Comparison of ENCODE assay signal across 9 mouse cellular contexts in the genomic region with DNA sequence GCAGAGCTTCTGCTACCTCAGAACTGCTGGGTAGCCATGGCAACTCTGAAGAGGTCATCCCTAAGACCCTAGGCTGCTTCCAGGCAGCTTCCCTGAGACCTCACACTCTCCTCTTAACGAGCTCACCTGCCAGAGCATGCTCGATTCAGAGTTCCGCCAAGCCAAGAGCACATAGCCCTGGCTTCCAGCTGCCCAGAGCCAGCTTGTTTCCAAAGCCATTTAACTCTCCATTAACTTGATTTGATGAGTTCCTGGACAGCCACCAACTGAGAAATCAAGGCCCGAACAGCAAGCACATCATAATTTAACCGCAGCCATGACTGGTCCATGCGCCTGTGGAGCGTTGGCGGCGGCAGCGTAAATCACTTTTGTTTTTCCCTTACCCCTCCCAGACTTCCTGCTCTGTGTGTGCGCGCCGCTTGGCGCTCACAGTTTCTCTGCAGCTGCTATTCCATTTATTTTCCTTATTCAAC. TPM values are rescaled to one million over a fixed set of nuclear protein-coding genes. Genes with fewer than 3 reads are reported as not detected.
DNase-seq lines count a peak whose midpoint lies in the region; ATAC-seq lines count a peak whose summit lies in the region.
"Had no signal": no experiment of that assay in that cellular context is flagged by ENCODE, and none has a peak within 500 bp of the region (broad histone marks: within the 10 kb centered on the region; RNA-seq: fewer than 3 reads in every experiment).

No protein-coding gene starts in this region.

- intact Hi-C loops in left cerebral cortex, postnatal 10 days (cut with DNase I) = no loop called here
- intact Hi-C loops in left cerebral cortex, postnatal 4 days (cut with DNase I) = no loop called here

- H3K9me3 ChIP-seq in intestine, embryonic 14.5 days (ENCODE audit: control insufficient read depth, low read length) = no peaks in the 10 kb centered on the region
- no peaks in the 10 kb centered on the region for H3K9me3 ChIP-seq in midbrain, embryonic 16.5 days (replicated peaks; ENCODE audit: control insufficient read depth, low read length, poor library complexity, severe bottlenecking)

- peak overlapping the region; percentile 43 for H3K4me2 ChIP-seq in intestine, embryonic 14.5 days (ENCODE audit: low read length)
- H3K4me2 ChIP-seq in midbrain, embryonic 16.5 days (ENCODE audit: low read length) = peak overlapping the region; percentile 38

- H3K4me1 ChIP-seq in intestine, embryonic 14.5 days (replicated peaks; ENCODE audit: control insufficient read depth, insufficient read depth, low read length) = peaks cover 31% of the 10 kb centered on the region
- peaks cover 44% of the 10 kb centered on the region for H3K4me1 ChIP-seq in midbrain, embryonic 16.5 days (ENCODE audit: control insufficient read depth, insufficient read depth, low read length)

- peak; percentile 33 to 38 for DNase-seq in left cerebral cortex, postnatal 10 days (ENCODE audit: extremely low spot score in 1 of 2, low spot score in 2 of 2)
- DNase-seq in left cerebral cortex, adult 8-10 months (ENCODE audit: low spot score in 2 of 2) = no peak
- peak; percentile 37 for DNase-seq in fibroblast of lung, adult 2 months (ENCODE audit: low read depth)
- peak; percentile 64 for DNase-seq in intestine, embryonic 14.5 days (ENCODE audit: low spot score)
- peak; percentile 53 for DNase-seq in left cerebral cortex, postnatal 4 days
- no peak for DNase-seq in thymus, postnatal 36 days
- DNase-seq in testis, postnatal 10 days (ENCODE audit: low spot score) = no peak

- 14% methylated on average over 14 of the region's 14 CpGs for WGBS in intestine, embryonic 14.5 days
- 20% methylated on average over 14 of the region's 14 CpGs for WGBS in midbrain, embryonic 16.5 days

- H3K36me3 ChIP-seq in intestine, embryonic 14.5 days (ENCODE audit: control insufficient read depth, insufficient read depth, low read length) = no peaks in the 10 kb centered on the region
- H3K36me3 ChIP-seq in midbrain, embryonic 16.5 days (ENCODE audit: control insufficient read depth, insufficient read depth, low read length) = no peaks in the 10 kb centered on the region

- peak overlapping the region; percentile 6 for H3K4me3 ChIP-seq in intestine, embryonic 14.5 days (ENCODE audit: low read depth, low read length)
- peak overlapping the region; percentile 2; the same call in 1 of the 2 replicates for H3K4me3 ChIP-seq in midbrain, embryonic 16.5 days (ENCODE audit: low read depth, low read length)

- no peak for ATAC-seq in intestine, embryonic 14.5 days (replicated peaks; ENCODE audit: low FRiP score, low TSS enrichment, low read depth)
- peak; percentile 69 for ATAC-seq in midbrain, embryonic 16.5 days

- no peak overlapping the region; the same call in 1 of the 2 replicates for H3K27ac ChIP-seq in intestine, embryonic 14.5 days (ENCODE audit: low read depth)
- H3K27ac ChIP-seq in midbrain, embryonic 16.5 days (ENCODE audit: low read length) = peak overlapping the region; percentile 62

- H3K27me3 ChIP-seq in intestine, embryonic 14.5 days (replicated peaks; ENCODE audit: control insufficient read depth, insufficient read depth, low read length) = 0 out of 2 replicates have a peak, but pooled peaks cover 3% of the 10 kb centered on the region
- H3K27me3 ChIP-seq in midbrain, embryonic 16.5 days (ENCODE audit: control insufficient read depth, insufficient read depth, low read depth, low read length) = no peaks in the 10 kb centered on the region

- H3K9ac ChIP-seq in intestine, embryonic 14.5 days (ENCODE audit: low read length) = no peak overlapping the region
- H3K9ac ChIP-seq in midbrain, embryonic 16.5 days (ENCODE audit: low read depth, low read length) = peak overlapping the region; percentile 0; the same call in 1 of the 2 replicates

RNA-seq across cellular contexts. Expression of a gene that starts 32.7 kb away (rescaled TPM):
- 10 to 100 TPM; 65.9 to 67.3 TPM for total RNA-seq in left cerebral cortex, postnatal 10 days (2021)
- total RNA-seq in left cerebral cortex, adult 8-10 months (2022) = 100 to 1,000 TPM; 111 to 123 (median 120) TPM
- polyA plus RNA-seq in intestine, embryonic 14.5 days (2014; fragmentation: Nextera tagmentation; extraction: Ambion mirVana) = 11.7 and 14.6 TPM in 2 replicates
- 10 to 100 TPM; 70.8 to 75.9 TPM for total RNA-seq in left cerebral cortex, postnatal 4 days (2021)
- polyA plus RNA-seq in midbrain, embryonic 16.5 days (2015; fragmentation: Nextera tagmentation; extraction: Ambion mirVana) = 29.4 and 34.7 TPM in 2 replicates
- total RNA-seq: MEL had no signal

Comparison
In these comparisons a context has a peak if more than half of its experiments do, and no peak if none do; other contexts are left out.
1. DNase-seq: peak in left cerebral cortex, postnatal 10 days (2 of 2), fibroblast of lung, adult 2 months (single experiment), intestine, embryonic 14.5 days (single experiment) and left cerebral cortex, postnatal 4 days (single experiment); none in left cerebral cortex, adult 8-10 months (0 of 2), thymus, postnatal 36 days (0 of 2) and testis, postnatal 10 days (single experiment).